Mouse (Mus musculus): Measurements from ENCODE around the gene Ano8. TPM values are rescaled to one million over a fixed set of nuclear protein-coding genes. Genes with fewer than 3 reads are reported as not detected.
"Not testable (repeated sequence)": the region's sequence is repeated elsewhere in the genome, so short reads cannot be mapped to it uniquely, and the experiment has no call there.

Gene Ano8
- polyA plus RNA-seq (2015; fragmentation: Nextera tagmentation; extraction: Ambion mirVana): 0.12 and 0.14 TPM in 2 replicates

- H3K36me3 ChIP-seq: peaks cover 7% of the 10 kb centered on the region
- H3K27me3 ChIP-seq: peaks cover 21% of the 10 kb centered on the region
- no peaks in the 10 kb centered on the region for H3K9me3 ChIP-seq (replicated peaks)
- peak; percentile 24; the same call in 1 of the 2 replicates for ATAC-seq (ENCODE audit: low read depth)
- peaks cover 64% of the 10 kb centered on the region for H3K4me1 ChIP-seq (replicated peaks)
- peak within 1 kb of the TSS; percentile 74 for H3K9ac ChIP-seq
- H3K27ac ChIP-seq: no peak within 1 kb of the TSS
- WGBS (ENCODE audit: insufficient replicate concordance): 6% methylated on average over 57 of the region's 58 CpGs
- peak; percentile 57 for DNase-seq
- peak within 1 kb of the TSS; percentile 65 for H3K4me3 ChIP-seq (replicated peaks)
- peak within 1 kb of the TSS; percentile 87 for H3K4me2 ChIP-seq
Observed at GRCm38 (mm10) chr8:71485142-71486135, at the start of gene Ano8. Gene Ano8 (minus strand): TSS chr8:71485963.

- Histone ChIP-seq H3K9me3 (replicated peaks) (no peaks in the 10 kb centered on the region), H3K36me3 (no peaks in the 10 kb centered on the region), H3K27ac (no peak overlapping the region), H3K9ac (no peak overlapping the region), H3K27me3 (no peaks in the 10 kb centered on the region), H3K4me2 (no peak overlapping the region), H3K4me3 (replicated peaks) (no peak overlapping the region), H3K4me1 (replicated peaks) (peaks cover 36% of the 10 kb centered on the region)
- ATAC-seq (ENCODE audit: low read depth) (no peak), DNase-seq (no peak)
- 51% methylated on average over 3 of the region's 3 CpGs for WGBS (ENCODE audit: insufficient replicate concordance)
Observed at GRCm38 (mm10) chr8:71534263-71534810, 48.6 kb upstream of the Ano8 start.

- 60% methylated on average over 6 of the region's 12 CpGs for WGBS (ENCODE audit: insufficient replicate concordance)
- not testable (repeated sequence) for H3K9ac ChIP-seq
Observed at GRCm38 (mm10) chr8:71530735-71531467, 45.1 kb upstream of the Ano8 start.

GRCm38 (mm10) chr8:71528362-71529073 lies 42.8 kb upstream of the Ano8 start:
- ATAC-seq (ENCODE audit: low read depth) (peak; percentile 56; the same call in 1 of the 2 replicates), DNase-seq (no peak)
- Histone ChIP-seq H3K4me1 (replicated peaks) (0 out of 2 replicates have a peak, but pooled peaks cover 23% of the 10 kb centered on the region), H3K36me3 (no peaks in the 10 kb centered on the region), H3K9me3 (replicated peaks) (no peaks in the 10 kb centered on the region), H3K4me3 (replicated peaks) (no peak overlapping the region), H3K9ac (no peak overlapping the region), H3K27me3 (peaks cover 36% of the 10 kb centered on the region), H3K4me2 (no peak overlapping the region), H3K27ac (peak overlapping the region; percentile 60; the same call in 1 of the 2 replicates)
- 20% methylated on average over 11 of the region's 11 CpGs for WGBS (ENCODE audit: insufficient replicate concordance)

More at GRCm38 (mm10) chr8:71530735-71531467, 45.1 kb upstream of the Ano8 start:
- H3K9me3 ChIP-seq (replicated peaks); H3K4me3 ChIP-seq (replicated peaks); DNase-seq; H3K27ac ChIP-seq; H3K36me3 ChIP-seq; H3K4me2 ChIP-seq; ATAC-seq (ENCODE audit: low read depth): not testable (repeated sequence)
- Histone ChIP-seq H3K27me3 (peaks cover 22% of the 10 kb centered on the region), H3K4me1 (replicated peaks) (peaks cover 24% of the 10 kb centered on the region)

- no peak for ATAC-seq (ENCODE audit: low read depth)
- 50% methylated on average over 3 of the region's 3 CpGs for WGBS (ENCODE audit: insufficient replicate concordance)
- no peak overlapping the region for H3K4me2 ChIP-seq
- peaks cover 38% of the 10 kb centered on the region for H3K27me3 ChIP-seq
- no peak for DNase-seq
- H3K9me3 ChIP-seq (replicated peaks): no peaks in the 10 kb centered on the region
- no peaks in the 10 kb centered on the region for H3K36me3 ChIP-seq
- 0 out of 2 replicates have a peak, but pooled peaks cover 23% of the 10 kb centered on the region for H3K4me1 ChIP-seq (replicated peaks)
- no peak overlapping the region; the same call in 1 of the 2 replicates for H3K27ac ChIP-seq
- no peak overlapping the region for H3K4me3 ChIP-seq (replicated peaks)
- no peak overlapping the region for H3K9ac ChIP-seq
Observed at GRCm38 (mm10) chr8:71527162-71527870, 41.6 kb upstream of the Ano8 start.

- H3K9me3 ChIP-seq (replicated peaks): no peaks in the 10 kb centered on the region
- H3K4me3 ChIP-seq (replicated peaks): no peak overlapping the region
- no peak for ATAC-seq (ENCODE audit: low read depth)
- H3K9ac ChIP-seq: no peak overlapping the region
- no peak overlapping the region for H3K4me2 ChIP-seq
- peaks cover 38% of the 10 kb centered on the region for H3K27me3 ChIP-seq
- peaks cover 26% of the 10 kb centered on the region for H3K4me1 ChIP-seq (replicated peaks)
- no peak for DNase-seq
- no peaks in the 10 kb centered on the region for H3K36me3 ChIP-seq
- WGBS (ENCODE audit: insufficient replicate concordance): 10% methylated on average over 6 of the region's 6 CpGs
- H3K27ac ChIP-seq: peak overlapping the region; percentile 24; the same call in 1 of the 2 replicates
Observed at GRCm38 (mm10) chr8:71526272-71526671, 40.5 kb upstream of the Ano8 start.

GRCm38 (mm10) chr8:71525226-71526050 lies 39.7 kb upstream of the Ano8 start, which contains the start of gene Ccdc194:
Gene Ccdc194 (minus strand): TSS chr8:71525711.
- Histone ChIP-seq H3K9ac (no peak within 1 kb of the TSS), H3K4me3 (replicated peaks) (no peak within 1 kb of the TSS), H3K27me3 (peaks cover 38% of the 10 kb centered on the region), H3K9me3 (replicated peaks) (no peaks in the 10 kb centered on the region), H3K4me1 (replicated peaks) (peaks cover 26% of the 10 kb centered on the region), H3K4me2 (no peak within 1 kb of the TSS), H3K27ac (peak within 1 kb of the TSS; percentile 27; the same call in 1 of the 2 replicates), H3K36me3 (no peaks in the 10 kb centered on the region)
- 35% methylated on average over 46 of the region's 46 CpGs for WGBS (ENCODE audit: insufficient replicate concordance)
- ATAC-seq (ENCODE audit: low read depth) (no peak), DNase-seq (no peak)

- no peak overlapping the region for H3K9ac ChIP-seq
- WGBS (ENCODE audit: insufficient replicate concordance): 4% methylated on average over 17 of the region's 17 CpGs
Observed at GRCm38 (mm10) chr8:71521634-71522033, 35.9 kb upstream of the Ano8 start.

GRCm38 (mm10) chr8:71519037-71519825 lies 33.5 kb upstream of the Ano8 start:
- H3K4me1 ChIP-seq (replicated peaks): not testable (repeated sequence)

More at GRCm38 (mm10) chr8:71521634-71522033, 35.9 kb upstream of the Ano8 start:
- H3K27me3 ChIP-seq: peaks cover 24% of the 10 kb centered on the region
- ATAC-seq (ENCODE audit: low read depth) (peak; percentile 82), DNase-seq (peak; percentile 84)
- no peak overlapping the region for H3K4me3 ChIP-seq (replicated peaks)
- no peak overlapping the region for H3K27ac ChIP-seq
- H3K36me3 ChIP-seq: no peaks in the 10 kb centered on the region
- H3K4me1 ChIP-seq (replicated peaks): peaks cover 17% of the 10 kb centered on the region
- no peak overlapping the region for H3K4me2 ChIP-seq
- H3K9me3 ChIP-seq (replicated peaks): no peaks in the 10 kb centered on the region

More at GRCm38 (mm10) chr8:71519037-71519825, 33.5 kb upstream of the Ano8 start:
- H3K9ac ChIP-seq; H3K27me3 ChIP-seq; ATAC-seq (ENCODE audit: low read depth); DNase-seq; H3K9me3 ChIP-seq (replicated peaks); H3K36me3 ChIP-seq; H3K4me3 ChIP-seq (replicated peaks); H3K4me2 ChIP-seq; H3K27ac ChIP-seq: not testable (repeated sequence)
- WGBS (ENCODE audit: insufficient replicate concordance): 21% methylated on average over 10 of the region's 10 CpGs
